Mouse (Mus musculus) stomach, postnatal 0 days (tissue): ENCODE measurements at regions not wholly inside any gene's neighbourhood (a gene's known extent, or its start where the extent isn't known, plus 50 kb on each side); places are given as distances from the start of the nearest gene placed in this dataset.
A peak's percentile ranks its signal among the peaks of the same experiment; 100 is the strongest.

Experiments used
- ATAC-seq: fragments of 200-750 bp; cut with Nextera tagmentation; 2 replicates; pipeline ENCODE4 v1.8.0; 2017; ENCODE audit not compliant: low FRiP score, low TSS enrichment
- DNase-seq: peaks from one replicate; pipeline ENCODE4 v3.0.0-alpha.2; 2016; ENCODE audit warnings: low spot score
- H3K27ac ChIP-seq: fragments of 300-500 bp; sonication (generic); replicated peaks from 2 replicates; pipeline ENCODE4 v1.5.1; 2014; ENCODE audit warnings: mild to moderate bottlenecking, control low read depth
- H3K27me3 ChIP-seq: fragments of 300-500 bp; sonication (generic); 2 replicates; pipeline ENCODE4 v1.6.1; 2014; ENCODE audit warnings: low read length; ENCODE audit not compliant: control insufficient read depth, insufficient read depth
- H3K36me3 ChIP-seq: fragments of 300-500 bp; sonication (generic); 2 replicates; pipeline ENCODE4 v1.6.1; 2014; ENCODE audit warnings: low read length, mixed read lengths; ENCODE audit not compliant: control insufficient read depth, insufficient read depth
- H3K4me1 ChIP-seq: fragments of 300-500 bp; sonication (generic); replicated peaks from 2 replicates; pipeline ENCODE4 v1.6.1; 2014; ENCODE audit warnings: antibody characterized with exemption; ENCODE audit not compliant: control insufficient read depth, insufficient read depth
- H3K4me2 ChIP-seq: fragments of 300-500 bp; sonication (generic); replicated peaks from 2 replicates; pipeline ENCODE4 v1.6.1; 2014; ENCODE audit warnings: low read depth, mild to moderate bottlenecking, control low read depth, moderate library complexity
- H3K4me3 ChIP-seq: fragments of 300-500 bp; sonication (generic); 2 replicates; pipeline ENCODE4 v1.5.1; 2014; ENCODE audit warnings: low read depth, low read length, control low read depth
- H3K9ac ChIP-seq: fragments of 300-500 bp; sonication (generic); 2 replicates; pipeline ENCODE4 v1.6.1; 2014; ENCODE audit warnings: mild to moderate bottlenecking, low read length, control low read depth, mixed read lengths
- H3K9me3 ChIP-seq: fragments of 300-500 bp; sonication (generic); 2 replicates; pipeline ENCODE4 v1.6.1; 2016; ENCODE audit warnings: low read length; ENCODE audit not compliant: control insufficient read depth
- CTCF ChIP-seq: IDR thresholded peaks from 2 replicates; pipeline ENCODE4 v1.5.1; 2016; ENCODE audit warnings: antibody characterized with exemption, low read depth, mild to moderate bottlenecking, moderate library complexity
- EP300 ChIP-seq: optimal IDR thresholded peaks from 2 replicates; pipeline ENCODE3; 2016; ENCODE audit warnings: antibody characterized with exemption
- WGBS: fragments of 180-500 bp; shearing (Covaris S2); extraction: QIAGEN DNeasy Blood & Tissue Kit; methylation state at CpG from one replicate; pipeline ENCODE4 v1.1.7; 2014; 5-methylcytosine and 5-hydroxymethylcytosine counted together

- H3K36me3 ChIP-seq: no peaks in the 10 kb centered on the region
- no peaks in the 10 kb centered on the region for H3K4me1 ChIP-seq
- TF ChIP-seq EP300: no peak
- TF ChIP-seq CTCF: peak; percentile 69
- DNase-seq (no peak), ATAC-seq (no peak)
- H3K27me3 ChIP-seq: no peaks in the 10 kb centered on the region
- WGBS: 72% methylated on average over 4 of the region's 4 CpGs
- no peaks in the 10 kb centered on the region for H3K9me3 ChIP-seq
- no peak overlapping the region for H3K4me2 ChIP-seq
- no peak overlapping the region for H3K4me3 ChIP-seq
- no peak overlapping the region for H3K9ac ChIP-seq
- no peak overlapping the region for H3K27ac ChIP-seq
Observed at GRCm38 (mm10) chr2:160000449-160000848, 333.5 kb downstream of the Gm826 start.

DNA sequence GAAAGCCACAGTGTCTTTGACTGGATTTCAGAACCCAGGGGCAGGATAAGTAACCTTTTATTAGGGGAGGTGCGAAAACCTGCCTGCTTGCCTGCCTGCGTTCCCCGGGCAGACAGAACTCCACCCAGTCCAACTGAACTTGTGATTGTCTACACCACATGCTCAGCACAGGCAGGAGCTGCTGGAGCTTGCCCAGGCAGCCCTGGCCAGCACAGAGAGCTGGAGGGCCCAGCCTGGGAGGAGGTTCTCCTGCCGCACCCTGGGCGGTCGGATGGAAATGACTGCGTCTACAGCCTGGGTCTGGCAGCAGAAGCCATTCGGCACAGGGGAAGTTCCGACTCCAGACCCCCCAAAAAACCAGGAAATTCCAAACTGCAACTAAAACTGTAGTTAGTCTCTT, 336.6 kb downstream of the Gm826 start:
- ATAC-seq (no peak), DNase-seq (no peak)
- Histone ChIP-seq H3K36me3 (no peaks in the 10 kb centered on the region), H3K9me3 (no peaks in the 10 kb centered on the region), H3K27ac (no peak overlapping the region), H3K4me2 (no peak overlapping the region), H3K27me3 (no peaks in the 10 kb centered on the region), H3K9ac (no peak overlapping the region), H3K4me1 (no peaks in the 10 kb centered on the region), H3K4me3 (no peak overlapping the region)
- 63% methylated on average over 9 of the region's 9 CpGs for WGBS
- TF ChIP-seq EP300: no peak

- Histone ChIP-seq H3K4me2 (no peak overlapping the region), H3K27me3 (no peaks in the 10 kb centered on the region), H3K27ac (no peak overlapping the region), H3K9ac (no peak overlapping the region), H3K36me3 (no peaks in the 10 kb centered on the region), H3K9me3 (no peaks in the 10 kb centered on the region), H3K4me1 (no peaks in the 10 kb centered on the region), H3K4me3 (no peak overlapping the region)
- 81% methylated on average over 3 of the region's 3 CpGs for WGBS
- no peak for ATAC-seq
- TF ChIP-seq EP300 (no peak), CTCF (no peak)
- DNase-seq: no peak
Observed at GRCm38 (mm10) chr2:159994490-159994889, 339.5 kb downstream of the Gm826 start.

DNA sequence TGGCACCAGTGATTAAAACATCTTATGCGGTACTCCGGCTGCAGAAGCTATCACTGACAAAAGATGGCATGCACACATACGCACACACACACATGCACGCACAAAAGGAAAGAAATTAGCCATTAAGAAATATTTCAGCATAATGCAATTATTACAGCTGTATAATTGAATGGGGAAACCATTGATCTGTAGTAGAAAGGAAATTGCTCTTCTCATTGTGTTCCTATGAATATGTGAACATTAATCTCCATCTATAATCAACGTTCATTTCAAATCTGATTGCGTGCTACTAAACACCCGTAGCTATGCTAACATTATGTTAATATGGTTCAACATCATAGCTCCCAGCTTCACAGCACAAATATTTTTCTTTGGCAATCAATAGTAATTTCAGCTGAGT, 347.2 kb downstream of the Gm826 start:
- Histone ChIP-seq H3K9ac (no peak overlapping the region), H3K36me3 (no peaks in the 10 kb centered on the region), H3K4me3 (no peak overlapping the region), H3K4me2 (no peak overlapping the region), H3K27me3 (no peaks in the 10 kb centered on the region), H3K27ac (no peak overlapping the region), H3K4me1 (no peaks in the 10 kb centered on the region), H3K9me3 (no peaks in the 10 kb centered on the region)
- ATAC-seq: no peak
- TF ChIP-seq CTCF (no peak), EP300 (no peak)
- no peak for DNase-seq
- WGBS: 87% methylated on average over 7 of the region's 7 CpGs

DNA sequence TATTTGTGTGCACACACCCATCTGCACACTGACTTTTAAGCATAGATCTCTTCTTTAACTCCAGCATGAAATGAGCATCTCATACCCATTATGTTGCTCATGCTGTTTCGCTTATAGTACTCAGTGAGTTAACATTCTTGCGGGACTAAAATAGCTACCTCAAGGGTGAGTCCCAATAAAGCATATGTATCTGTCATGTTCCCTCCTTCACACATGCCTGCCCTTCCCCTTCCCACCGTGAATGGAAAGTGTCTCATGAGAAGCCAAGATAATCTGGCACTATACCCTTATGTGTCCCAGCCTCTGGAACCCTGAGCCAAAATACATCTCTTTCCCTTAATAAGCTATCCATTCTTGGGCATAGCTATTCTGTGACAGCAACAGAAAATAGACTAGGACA, 352.3 kb downstream of the Gm826 start:
- Histone ChIP-seq H3K9ac (no peak overlapping the region), H3K27ac (no peak overlapping the region), H3K4me3 (no peak overlapping the region), H3K9me3 (no peaks in the 10 kb centered on the region), H3K4me1 (no peaks in the 10 kb centered on the region), H3K27me3 (no peaks in the 10 kb centered on the region), H3K36me3 (no peaks in the 10 kb centered on the region), H3K4me2 (no peak overlapping the region)
- WGBS: 81% methylated on average over 3 of the region's 3 CpGs
- TF ChIP-seq CTCF (no peak), EP300 (no peak)
- ATAC-seq (no peak), DNase-seq (no peak)

- Histone ChIP-seq H3K27me3 (no peaks in the 10 kb centered on the region), H3K9ac (no peak overlapping the region), H3K9me3 (no peaks in the 10 kb centered on the region), H3K27ac (no peak overlapping the region), H3K4me2 (no peak overlapping the region), H3K36me3 (no peaks in the 10 kb centered on the region), H3K4me3 (no peak overlapping the region), H3K4me1 (no peaks in the 10 kb centered on the region)
- 45% methylated on average over 1 of the region's 1 CpGs for WGBS
- DNase-seq (no peak), ATAC-seq (no peak)
- no peak for TF ChIP-seq CTCF
- no peak for TF ChIP-seq EP300
Observed at GRCm38 (mm10) chr2:159950369-159950768, 383.6 kb downstream of the Gm826 start.
